7 mouse cellular contexts compared by ENCODE assay signal in the genomic region with DNA sequence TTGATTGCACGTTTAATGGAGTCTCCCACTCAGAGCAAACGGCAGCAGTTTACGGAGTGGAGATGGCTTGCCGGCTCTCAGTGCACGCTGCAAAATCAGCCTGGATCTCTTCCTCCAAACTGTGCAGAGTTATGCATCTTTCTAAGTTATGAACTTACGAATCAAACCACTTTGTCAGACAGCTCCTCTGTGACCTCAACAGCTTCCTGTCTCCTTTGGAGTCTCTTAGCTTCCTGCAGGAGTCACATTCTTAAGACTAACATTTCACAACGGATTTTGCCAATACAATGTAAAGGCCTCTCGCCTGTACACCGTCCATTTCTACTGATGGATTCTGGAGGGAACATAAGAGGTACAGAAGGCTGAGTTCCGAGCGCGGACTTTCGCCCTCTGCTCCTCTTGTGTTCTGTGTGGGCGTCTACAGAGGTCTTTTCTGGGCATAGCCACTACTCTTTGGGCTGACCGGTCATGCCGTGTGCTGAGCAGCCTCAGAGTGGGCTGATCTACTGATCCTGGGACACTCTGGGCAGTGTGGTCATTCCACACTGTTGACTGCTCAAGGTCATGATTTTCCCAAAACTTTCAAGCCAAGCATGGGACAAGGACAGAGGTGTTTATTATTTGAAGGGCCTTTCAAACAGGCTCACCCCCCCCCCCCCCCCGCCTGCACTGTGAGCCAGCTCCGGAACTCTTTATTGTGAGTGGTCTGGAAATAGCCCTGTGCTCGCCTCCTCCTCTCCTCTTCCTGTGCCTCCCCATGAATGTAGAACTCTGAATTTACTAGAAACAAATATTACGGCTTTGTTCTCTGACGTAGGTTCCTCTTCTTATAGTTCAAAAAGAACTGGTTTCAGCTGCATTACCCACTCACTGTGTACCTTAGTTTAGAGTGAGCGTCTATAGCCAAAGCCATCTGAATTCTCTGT.
DNase-seq lines count a peak whose midpoint lies in the region; ATAC-seq and TF ChIP-seq lines count a peak whose summit lies in the region.

No protein-coding gene starts in this region.

- peak overlapping the region; percentile 2; the same call in 1 of the 2 replicates for H3K4me3 ChIP-seq in spleen, adult 2 months (ENCODE audit: extremely low read depth, insufficient read depth, insufficient read length)
- no peak overlapping the region for H3K4me3 ChIP-seq in limb, embryonic 10.5 days

- WGBS in spleen, adult 2 months, result 40% methylated on average over 22 of the region's 22 CpGs
- WGBS in limb, embryonic 10.5 days, result 89% methylated on average over 22 of the region's 22 CpGs

- H3K27me3 ChIP-seq in spleen, adult 2 months (ENCODE audit: control insufficient read depth, insufficient read depth, low read length), result no peaks in the 10 kb centered on the region
- no peaks in the 10 kb centered on the region for H3K27me3 ChIP-seq in limb, embryonic 10.5 days (ENCODE audit: low read depth, poor library complexity, severe bottlenecking)
- H3K27me3 ChIP-seq in splenic B cell, adult 2 months (ENCODE audit: control insufficient read depth, insufficient read depth, low read length, poor library complexity, severe bottlenecking), result no peaks in the 10 kb centered on the region

- no peak for TF ChIP-seq CTCF in spleen, adult 2 months (IDR thresholded peaks at IDR 0.05; ENCODE audit: extremely low read depth, insufficient read depth, insufficient read length, insufficient replicate concordance)

- no peaks in the 10 kb centered on the region for H3K36me3 ChIP-seq in spleen, adult 2 months (ENCODE audit: control insufficient read depth, insufficient read depth, low read length)
- peaks cover 27% of the 10 kb centered on the region for H3K36me3 ChIP-seq in limb, embryonic 10.5 days
- no peaks in the 10 kb centered on the region for H3K36me3 ChIP-seq in splenic B cell, adult 2 months (ENCODE audit: control insufficient read depth, insufficient read depth, low read length, poor library complexity, severe bottlenecking)

- H3K27ac ChIP-seq in spleen, adult 2 months (ENCODE audit: insufficient read depth, low read length), result peak overlapping the region; percentile 88
- H3K27ac ChIP-seq in limb, embryonic 10.5 days, result peak overlapping the region; percentile 89

- peak; percentile 51; the same call in 1 of the 2 replicates for ATAC-seq in granulocyte monocyte progenitor cell, adult 5-6 weeks (replicated peaks; ENCODE audit: poor library complexity, severe bottlenecking)

- no peak for TF ChIP-seq POLR2A in spleen, adult 2 months (IDR thresholded peaks at IDR 0.05; ENCODE audit: low read depth, low read length)

- H3K9me3 ChIP-seq in limb, embryonic 10.5 days (replicated peaks), result no peaks in the 10 kb centered on the region

- no peak for DNase-seq in spleen, adult 2 months (ENCODE audit: low read depth in 1 of 2, low spot score in 2 of 2)
- no peak for DNase-seq in spleen, adult 18-20 months
- no peak for DNase-seq in limb, embryonic 10.5 days (ENCODE audit: low spot score)
- DNase-seq in splenic B cell, adult 2 months (ENCODE audit: low read depth, low spot score), result peak; percentile 57
- DNase-seq in right cerebral cortex, adult 18-20 months, result no peak
- DNase-seq in embryo, embryonic 10 days (ENCODE audit: low spot score), result no peak

- H3K4me1 ChIP-seq in spleen, adult 2 months (ENCODE audit: control insufficient read depth, insufficient read depth, insufficient read length), result peaks cover 33% of the 10 kb centered on the region; the same call in 1 of the 2 replicates
- peaks cover 72% of the 10 kb centered on the region for H3K4me1 ChIP-seq in limb, embryonic 10.5 days
